8 mouse cellular contexts compared by ENCODE assay signal in the genomic region with DNA sequence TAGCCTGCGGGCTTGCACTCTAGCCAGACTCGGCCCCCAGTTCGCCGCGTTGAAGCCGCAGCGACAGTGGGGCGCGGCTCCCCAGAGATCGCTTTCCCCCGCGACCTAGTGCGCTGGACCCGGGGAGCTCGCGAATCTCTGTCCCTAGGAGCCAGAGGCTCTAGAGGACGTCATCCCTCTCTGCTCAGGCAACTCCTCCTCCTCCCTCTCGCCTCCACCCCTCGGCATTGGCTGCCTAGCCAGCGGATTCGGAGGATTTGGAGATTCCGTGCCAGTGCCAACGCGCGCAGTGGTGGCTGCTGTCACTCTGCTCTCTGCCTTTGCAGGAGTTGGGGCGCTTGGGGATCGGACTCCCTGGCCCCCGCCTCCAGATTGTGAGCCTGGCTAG. TPM values are rescaled to one million over a fixed set of nuclear protein-coding genes. Genes with fewer than 3 reads are reported as not detected.
DNase-seq lines count a peak whose midpoint lies in the region; ATAC-seq and TF ChIP-seq lines count a peak whose summit lies in the region.

No protein-coding gene starts in this region.

- H3K36me3 ChIP-seq in intestine, embryonic 15.5 days, result no peaks in the 10 kb centered on the region

- H3K27ac ChIP-seq in gastrocnemius, adult 2 months, result no peak overlapping the region
- peak overlapping the region; percentile 72 for H3K27ac ChIP-seq in intestine, embryonic 15.5 days

- H3K4me1 ChIP-seq in intestine, embryonic 15.5 days (replicated peaks), result peaks cover 10% of the 10 kb centered on the region; the same call in 1 of the 2 replicates

- peak; percentile 66 for ATAC-seq in intestine, embryonic 15.5 days
- no peak for ATAC-seq in erythroid progenitor cell, adult 5-6 weeks (replicated peaks; ENCODE audit: low FRiP score, poor library complexity, severe bottlenecking)

- H3K27me3 ChIP-seq in intestine, embryonic 15.5 days (replicated peaks), result 0 out of 2 replicates have a peak, but pooled peaks cover 18% of the 10 kb centered on the region

- H3K4me3 ChIP-seq in gastrocnemius, adult 2 months, result peak overlapping the region; percentile 67
- peak overlapping the region; percentile 62 for H3K4me3 ChIP-seq in intestine, embryonic 15.5 days (replicated peaks)

- intact Hi-C loops in gastrocnemius, adult 2 months (cut with DNase I), result no loop called here

- no peak for TF ChIP-seq CTCF in gastrocnemius, adult 2 months (IDR thresholded peaks at IDR 0.05)

- WGBS in intestine, embryonic 15.5 days, result 0% methylated on average over 28 of the region's 28 CpGs

- peak overlapping the region; percentile 91 for H3K4me2 ChIP-seq in intestine, embryonic 15.5 days (replicated peaks)

- peak overlapping the region; percentile 60 for H3K9ac ChIP-seq in intestine, embryonic 15.5 days

- H3K9me3 ChIP-seq in intestine, embryonic 15.5 days, result no peaks in the 10 kb centered on the region

- DNase-seq in adrenal gland, adult (ENCODE audit: inconsistent age in 2 of 2, low spot score in 1 of 2), result peak; percentile 65 to 91
- peak; percentile 39 to 71 for DNase-seq in cerebellum, postnatal 4 days (ENCODE audit: low spot score in 2 of 2)
- DNase-seq in gastrocnemius, adult 2 months, result peak; percentile 27
- peak; percentile 76 to 78 for DNase-seq in left cerebral cortex, adult 8-10 months (ENCODE audit: low spot score in 2 of 2)
- peak; percentile 37 for DNase-seq in lung, postnatal 25 days (ENCODE audit: low spot score)
- peak; percentile 67 to 81 for DNase-seq in right cerebral cortex, postnatal 36 days (ENCODE audit: low spot score in 2 of 2)

RNA-seq across cellular contexts. Expression of gene Epb41l3, which starts 0.7 kb away (rescaled TPM):
- 1 to 10 TPM; 1.5 to 2.4 TPM for total RNA-seq in gastrocnemius, adult 2 months (2021)
- polyA plus RNA-seq in intestine, embryonic 15.5 days (2015; fragmentation: Nextera tagmentation; extraction: Ambion mirVana), result 118 and 131 TPM in 2 replicates
- total RNA-seq in left cerebral cortex, adult 8-10 months (2022), result 100 to 1,000 TPM; 229 to 246 (median 235) TPM
- 9.7 and 13.0 TPM in 2 replicates for total RNA-seq in erythroid progenitor cell, adult 5-6 weeks (2015; ENCODE audit: low replicate concordance)
- total RNA-seq in erythroid progenitor cell, adult 5-6 weeks (2017; ENCODE audit: low replicate concordance), result 4.9 and 9.9 TPM in 2 replicates

Comparison
In these comparisons a context has a peak if more than half of its experiments do, and no peak if none do; other contexts are left out.
1. DNase-seq: peak in every context shown above with its lines; median percentile 78 in adrenal gland, adult; 77 in left cerebral cortex, adult 8-10 months; 74 in right cerebral cortex, postnatal 36 days; 55 in cerebellum, postnatal 4 days; 37 in lung, postnatal 25 days; 27 in gastrocnemius, adult 2 months.
2. RNA of gene Epb41l3, which starts 0.7 kb away (total RNA-seq): 229 to 246 TPM in left cerebral cortex, adult 8-10 months; 4.9 to 13.0 TPM in erythroid progenitor cell, adult 5-6 weeks and 1.5 to 2.4 TPM in gastrocnemius, adult 2 months; every median in the first group is over 10 times any median in the second.